Mouse (Mus musculus) limb, embryonic 15.5 days (tissue): ENCODE data around the gene Svep1. TPM values are rescaled to one million over a fixed set of nuclear protein-coding genes. Genes with fewer than 3 reads are reported as not detected.
A peak's percentile ranks its signal among the peaks of the same experiment; 100 is the strongest.

Experiments
- ATAC-seq: fragments of 200-750 bp; cut with Nextera tagmentation; 2 replicates; pipeline ENCODE4 v1.8.0; 2017; ENCODE audit warnings: low read depth, moderate TSS enrichment; ENCODE audit not compliant: insufficient number of reproducible peaks, low FRiP score, low TSS enrichment
- H3K27ac ChIP-seq: fragments of 300-500 bp; sonication (generic); 2 replicates; pipeline ENCODE4 v1.5.1; 2015; ENCODE audit warnings: moderate library complexity, mild to moderate bottlenecking, inconsistent platforms
- H3K27me3 ChIP-seq: fragments of 300-500 bp; sonication (generic); 2 replicates; pipeline ENCODE4 v1.6.1; 2015; ENCODE audit warnings: inconsistent platforms
- H3K36me3 ChIP-seq: fragments of 300-500 bp; sonication (generic); 2 replicates; pipeline ENCODE4 v1.6.1; 2015; ENCODE audit warnings: inconsistent platforms
- H3K4me1 ChIP-seq: fragments of 300-500 bp; sonication (generic); 2 replicates; pipeline ENCODE4 v1.6.1; 2015; ENCODE audit warnings: inconsistent platforms
- H3K4me2 ChIP-seq: fragments of 300-500 bp; sonication (generic); 2 replicates; pipeline ENCODE4 v1.6.1; 2015; ENCODE audit warnings: mild to moderate bottlenecking, inconsistent platforms
- H3K4me3 ChIP-seq: fragments of 300-500 bp; sonication (generic); 2 replicates; pipeline ENCODE4 v1.5.1; 2015; ENCODE audit warnings: mild to moderate bottlenecking, inconsistent platforms
- H3K9ac ChIP-seq: fragments of 300-500 bp; sonication (generic); 2 replicates; pipeline ENCODE4 v1.6.1; 2015; ENCODE audit warnings: inconsistent platforms
- H3K9me3 ChIP-seq: fragments of 300-500 bp; sonication (generic); 2 replicates; pipeline ENCODE4 v1.6.1; 2016; ENCODE audit warnings: inconsistent platforms
- WGBS: fragments of 180-500 bp; shearing (Covaris S2); methylation state at CpG from one replicate; pipeline ENCODE4 v1.1.7; 2015; 5-methylcytosine and 5-hydroxymethylcytosine counted together
- polyA plus RNA-seq: library from polyadenylated mRNA; unstranded; fragments of >200 nt; fragmentation: Nextera tagmentation; extraction: Ambion mirVana; gene quantifications from 2 replicates; pipeline ENCODE4 v1.2.1, GENCODE M21; 2015

The Svep1 gene
- polyA plus RNA-seq, 1 experiment from 2014 or later, result 5.3 TPM

DNA sequence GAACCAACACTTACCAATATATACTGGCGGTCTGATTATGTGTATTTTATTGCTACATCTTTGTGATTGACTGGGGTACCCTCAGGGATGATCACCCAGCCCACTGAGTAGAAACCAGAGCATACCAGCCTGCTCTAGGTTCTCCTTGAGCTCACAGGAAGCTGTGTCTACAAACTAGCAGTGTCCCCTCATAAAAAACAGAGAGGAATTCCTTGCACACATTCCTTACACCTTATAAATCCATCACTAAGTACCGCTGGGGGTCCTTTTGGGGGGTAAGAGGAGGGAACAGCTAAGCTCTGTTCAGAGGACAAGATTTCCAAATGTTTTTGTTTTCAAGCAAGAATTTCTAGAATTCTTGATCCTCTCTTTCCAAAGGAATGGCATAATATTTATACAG, 36.7 kb downstream of the Svep1 start:
- H3K27ac ChIP-seq, result peak overlapping the region; percentile 24; the same call in 1 of the 2 replicates
- no peaks in the 10 kb centered on the region for H3K27me3 ChIP-seq
- H3K4me2 ChIP-seq, result no peak overlapping the region
- H3K9ac ChIP-seq, result no peak overlapping the region
- peaks cover 13% of the 10 kb centered on the region for H3K4me1 ChIP-seq
- H3K4me3 ChIP-seq, result no peak overlapping the region
- no peaks in the 10 kb centered on the region for H3K36me3 ChIP-seq
- WGBS, result 17% methylated on average over 2 of the region's 2 CpGs
- H3K9me3 ChIP-seq, result no peaks in the 10 kb centered on the region
- no peak for ATAC-seq

GRCm38 (mm10) chr4:58168366-58168765, 38.3 kb downstream of the Svep1 start:
- Histone ChIP-seq H3K27ac (no peak overlapping the region), H3K27me3 (no peaks in the 10 kb centered on the region), H3K4me3 (no peak overlapping the region), H3K9me3 (no peaks in the 10 kb centered on the region), H3K36me3 (no peaks in the 10 kb centered on the region), H3K9ac (no peak overlapping the region), H3K4me2 (no peak overlapping the region), H3K4me1 (peaks cover 13% of the 10 kb centered on the region)
- no peak for ATAC-seq
- 72% methylated on average over 5 of the region's 5 CpGs for WGBS

GRCm38 (mm10) chr4:58165711-58166110, 40.9 kb downstream of the Svep1 start:
- Histone ChIP-seq H3K36me3 (no peaks in the 10 kb centered on the region), H3K9ac (no peak overlapping the region), H3K4me1 (peaks cover 13% of the 10 kb centered on the region), H3K27ac (no peak overlapping the region), H3K27me3 (no peaks in the 10 kb centered on the region), H3K9me3 (no peaks in the 10 kb centered on the region), H3K4me2 (no peak overlapping the region), H3K4me3 (no peak overlapping the region)
- WGBS, result 55% methylated on average over 7 of the region's 7 CpGs
- ATAC-seq, result no peak

- no peaks in the 10 kb centered on the region for H3K9me3 ChIP-seq
- H3K9ac ChIP-seq, result no peak overlapping the region
- no peak overlapping the region for H3K4me3 ChIP-seq
- H3K36me3 ChIP-seq, result no peaks in the 10 kb centered on the region
- no peak for ATAC-seq
- no peak overlapping the region for H3K4me2 ChIP-seq
- WGBS, result 85% methylated on average over 2 of the region's 2 CpGs
- H3K27ac ChIP-seq, result no peak overlapping the region
- no peaks in the 10 kb centered on the region for H3K4me1 ChIP-seq
- H3K27me3 ChIP-seq, result no peaks in the 10 kb centered on the region
Observed at GRCm38 (mm10) chr4:58161901-58162300, 44.8 kb downstream of the Svep1 start.

DNA sequence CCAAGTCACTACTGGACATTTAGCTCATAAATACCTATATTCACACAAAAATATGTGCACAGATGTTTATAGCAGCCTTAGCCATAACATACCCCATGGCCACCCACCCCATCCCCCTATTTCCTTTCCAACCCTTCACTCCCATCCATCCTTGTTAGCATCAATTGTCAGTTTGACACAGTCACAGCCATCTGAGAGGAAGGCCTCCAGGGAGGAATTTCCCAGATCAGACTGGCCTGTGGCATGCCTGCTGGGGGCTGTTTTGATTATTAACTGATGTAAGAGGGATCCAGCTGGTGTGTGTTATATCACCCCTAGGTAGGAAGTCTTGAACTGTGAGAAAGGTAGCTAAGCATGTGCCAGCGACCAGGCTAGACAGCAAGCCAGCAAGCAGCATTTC, 47.1 kb downstream of the Svep1 start:
- no peaks in the 10 kb centered on the region for H3K9me3 ChIP-seq
- WGBS, result 28% methylated on average over 1 of the region's 1 CpGs
- H3K9ac ChIP-seq, result no peak overlapping the region
- H3K4me2 ChIP-seq, result no peak overlapping the region
- no peaks in the 10 kb centered on the region for H3K27me3 ChIP-seq
- no peak overlapping the region for H3K27ac ChIP-seq
- no peaks in the 10 kb centered on the region for H3K36me3 ChIP-seq
- no peaks in the 10 kb centered on the region for H3K4me1 ChIP-seq
- no peak overlapping the region for H3K4me3 ChIP-seq
- no peak for ATAC-seq

- Histone ChIP-seq H3K4me3 (no peak overlapping the region), H3K36me3 (no peaks in the 10 kb centered on the region), H3K4me2 (no peak overlapping the region), H3K27ac (no peak overlapping the region), H3K4me1 (no peaks in the 10 kb centered on the region), H3K27me3 (no peaks in the 10 kb centered on the region), H3K9me3 (no peaks in the 10 kb centered on the region), H3K9ac (no peak overlapping the region)
- ATAC-seq, result no peak
- WGBS, result 62% methylated on average over 3 of the region's 3 CpGs
Observed at GRCm38 (mm10) chr4:58150301-58150700, 56.4 kb downstream of the Svep1 start.

DNA sequence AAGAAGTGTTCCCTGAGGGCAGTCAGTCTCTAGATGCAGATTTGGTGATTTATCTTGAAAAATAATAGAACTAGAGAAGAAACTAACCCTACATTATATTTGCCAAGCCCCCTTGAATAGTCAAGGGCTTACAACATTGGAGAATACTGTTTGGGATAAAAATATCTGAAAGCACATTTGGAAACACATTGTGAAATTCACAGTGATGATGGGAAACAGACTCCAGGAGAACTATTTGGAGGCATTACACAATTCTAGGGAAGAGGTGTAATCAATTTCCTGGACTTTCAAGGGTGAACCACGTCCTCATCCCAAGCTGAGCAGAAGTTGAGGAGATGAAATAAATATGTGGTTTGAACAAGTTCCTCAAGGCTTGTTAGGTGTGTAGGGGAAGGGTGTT, 57.5 kb downstream of the Svep1 start:
- no peaks in the 10 kb centered on the region for H3K9me3 ChIP-seq
- WGBS, result 31% methylated on average over 1 of the region's 1 CpGs
- H3K4me3 ChIP-seq, result no peak overlapping the region
- H3K27me3 ChIP-seq, result no peaks in the 10 kb centered on the region
- H3K4me2 ChIP-seq, result no peak overlapping the region
- no peaks in the 10 kb centered on the region for H3K4me1 ChIP-seq
- ATAC-seq, result no peak
- no peak overlapping the region for H3K9ac ChIP-seq
- H3K27ac ChIP-seq, result no peak overlapping the region
- no peaks in the 10 kb centered on the region for H3K36me3 ChIP-seq

GRCm38 (mm10) chr4:58148547-58148946, 58.1 kb downstream of the Svep1 start:
- Histone ChIP-seq H3K27ac (no peak overlapping the region), H3K4me1 (no peaks in the 10 kb centered on the region), H3K36me3 (no peaks in the 10 kb centered on the region), H3K27me3 (no peaks in the 10 kb centered on the region), H3K9me3 (no peaks in the 10 kb centered on the region), H3K9ac (no peak overlapping the region), H3K4me3 (no peak overlapping the region), H3K4me2 (no peak overlapping the region)
- ATAC-seq, result no peak

- no peak overlapping the region for H3K27ac ChIP-seq
- H3K9ac ChIP-seq, result no peak overlapping the region
- H3K36me3 ChIP-seq, result no peaks in the 10 kb centered on the region
- H3K4me2 ChIP-seq, result no peak overlapping the region
- no peak overlapping the region for H3K4me3 ChIP-seq
- ATAC-seq, result no peak
- H3K27me3 ChIP-seq, result no peaks in the 10 kb centered on the region
- H3K9me3 ChIP-seq, result no peaks in the 10 kb centered on the region
- WGBS, result 97% methylated on average over 2 of the region's 2 CpGs
- H3K4me1 ChIP-seq, result no peaks in the 10 kb centered on the region
Observed at GRCm38 (mm10) chr4:58146676-58147075, 60.0 kb downstream of the Svep1 start.

DNA sequence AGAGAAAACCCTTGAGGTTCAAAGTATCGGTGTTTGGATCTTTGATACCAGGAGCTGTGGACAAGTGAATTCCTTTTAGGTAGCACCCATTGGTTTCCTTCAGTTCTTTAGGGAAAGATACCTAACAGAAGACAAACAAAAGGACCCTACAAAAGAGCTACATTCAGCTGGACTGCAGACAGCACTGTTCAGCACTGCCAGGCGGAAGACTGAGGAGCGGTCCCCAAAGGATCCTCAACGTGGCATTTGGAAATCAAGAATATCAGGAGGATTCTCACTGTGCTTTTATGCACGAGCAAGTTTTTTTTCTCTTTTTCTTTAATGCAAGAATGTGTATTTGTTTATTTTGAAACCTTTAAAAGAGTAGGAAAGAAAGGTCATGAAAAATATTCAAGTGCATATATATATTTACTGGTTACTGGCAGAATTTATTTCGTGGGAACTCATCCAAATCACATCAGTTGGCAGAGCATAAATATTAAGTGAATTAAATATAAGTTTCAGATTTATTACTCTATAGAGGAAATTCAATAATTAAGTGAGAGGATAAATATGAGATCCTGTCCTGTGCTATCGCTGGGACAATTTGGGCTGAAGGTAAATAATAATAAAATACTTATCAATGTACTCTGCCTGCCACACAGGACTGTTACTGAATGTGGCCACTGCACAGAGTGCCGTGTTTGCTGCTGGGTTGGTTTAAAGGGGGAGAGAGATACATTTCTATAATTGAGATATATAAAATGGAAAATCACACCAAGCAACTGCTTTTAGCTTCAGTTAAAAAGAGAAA, 66.7 kb downstream of the Svep1 start:
- no peak for ATAC-seq
- Histone ChIP-seq H3K9ac (no peak overlapping the region), H3K27me3 (no peaks in the 10 kb centered on the region), H3K9me3 (no peaks in the 10 kb centered on the region), H3K4me1 (no peaks in the 10 kb centered on the region), H3K27ac (no peak overlapping the region), H3K4me3 (no peak overlapping the region), H3K36me3 (no peaks in the 10 kb centered on the region), H3K4me2 (no peak overlapping the region)
- WGBS, result 75% methylated on average over 8 of the region's 8 CpGs

GRCm38 (mm10) chr4:58139241-58139640, 67.4 kb downstream of the Svep1 start:
- Histone ChIP-seq H3K27me3 (no peaks in the 10 kb centered on the region), H3K27ac (no peak overlapping the region), H3K4me2 (no peak overlapping the region), H3K4me1 (no peaks in the 10 kb centered on the region), H3K9ac (no peak overlapping the region), H3K4me3 (no peak overlapping the region), H3K36me3 (no peaks in the 10 kb centered on the region), H3K9me3 (no peaks in the 10 kb centered on the region)
- 64% methylated on average over 6 of the region's 6 CpGs for WGBS
- ATAC-seq, result no peak

DNA sequence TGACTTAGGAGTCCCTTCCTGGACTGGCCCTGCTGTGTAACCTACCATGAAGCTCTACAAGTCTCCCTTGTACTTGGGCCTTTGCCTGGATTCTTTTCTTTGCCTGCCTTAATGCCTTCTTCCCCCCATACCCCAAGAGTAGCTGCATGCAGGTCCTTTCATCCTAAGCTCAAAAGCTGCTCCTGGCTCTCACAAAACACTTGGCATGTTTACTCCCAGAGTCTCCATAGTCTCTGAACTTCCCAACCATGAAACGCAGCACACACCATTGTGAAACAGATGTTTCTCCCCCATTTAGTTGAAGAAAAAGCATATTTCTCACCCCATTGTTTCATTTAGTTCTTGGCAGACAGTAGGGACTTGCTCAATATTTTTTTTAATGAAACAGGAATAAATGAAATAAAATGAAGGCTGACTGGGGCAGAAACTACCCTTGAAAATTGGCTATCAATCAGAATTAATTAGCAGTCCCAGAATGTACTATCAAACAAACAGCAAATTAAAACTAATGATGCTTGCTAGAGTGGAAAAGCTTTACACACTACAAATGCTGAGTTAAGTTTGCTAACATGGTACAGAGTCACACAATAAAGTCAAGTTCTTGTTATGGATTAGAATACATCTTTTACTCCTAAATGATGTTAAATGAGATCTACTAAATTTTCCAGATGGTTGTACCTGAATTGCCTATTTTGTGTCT, 72.9 kb downstream of the Svep1 start:
- no peak for ATAC-seq
- H3K27me3 ChIP-seq, result no peaks in the 10 kb centered on the region
- no peak overlapping the region for H3K4me2 ChIP-seq
- no peaks in the 10 kb centered on the region for H3K36me3 ChIP-seq
- no peaks in the 10 kb centered on the region for H3K9me3 ChIP-seq
- no peaks in the 10 kb centered on the region for H3K4me1 ChIP-seq
- no peak overlapping the region for H3K4me3 ChIP-seq
- no peak overlapping the region for H3K27ac ChIP-seq
- WGBS, result 40% methylated on average over 1 of the region's 1 CpGs
- H3K9ac ChIP-seq, result no peak overlapping the region
